Mouse (Mus musculus) urinary bladder, adult 18-20 months (tissue): Measurements from ENCODE around the gene Cd40.

Source experiments
- DNase-seq, 2 experiments: peaks; one replicate each; pipeline ENCODE4 v3.0.0; 2022; ENCODE audit warnings: low spot score in 2 of 2, mixed read lengths in 2 of 2

The Cd40 gene

DNA sequence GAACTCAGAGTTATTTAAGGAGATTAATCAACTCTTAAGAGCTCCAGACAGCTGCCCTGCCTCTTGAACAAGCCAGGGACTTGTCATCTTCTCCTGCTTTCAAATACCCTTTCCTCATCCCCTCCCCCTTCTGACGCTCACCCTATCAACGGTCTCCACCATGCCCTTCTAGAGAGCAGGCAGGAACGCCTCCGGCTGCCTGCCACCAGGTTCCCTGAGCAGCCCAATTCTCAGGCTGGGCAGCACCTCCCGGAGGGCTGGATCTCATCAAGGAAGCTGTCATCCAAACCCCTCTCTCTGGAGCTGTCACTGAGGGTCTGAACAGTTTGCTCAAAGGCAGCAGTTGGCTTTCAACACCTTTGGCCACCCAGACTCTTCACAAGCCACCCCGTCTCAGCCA, 45.3 kb downstream of the Cd40 start:
- DNase-seq, result no peak

GRCm38 (mm10) chr2:165102920-165103319, 47.5 kb downstream of the Cd40 start:
- DNase-seq, result no peak

DNA sequence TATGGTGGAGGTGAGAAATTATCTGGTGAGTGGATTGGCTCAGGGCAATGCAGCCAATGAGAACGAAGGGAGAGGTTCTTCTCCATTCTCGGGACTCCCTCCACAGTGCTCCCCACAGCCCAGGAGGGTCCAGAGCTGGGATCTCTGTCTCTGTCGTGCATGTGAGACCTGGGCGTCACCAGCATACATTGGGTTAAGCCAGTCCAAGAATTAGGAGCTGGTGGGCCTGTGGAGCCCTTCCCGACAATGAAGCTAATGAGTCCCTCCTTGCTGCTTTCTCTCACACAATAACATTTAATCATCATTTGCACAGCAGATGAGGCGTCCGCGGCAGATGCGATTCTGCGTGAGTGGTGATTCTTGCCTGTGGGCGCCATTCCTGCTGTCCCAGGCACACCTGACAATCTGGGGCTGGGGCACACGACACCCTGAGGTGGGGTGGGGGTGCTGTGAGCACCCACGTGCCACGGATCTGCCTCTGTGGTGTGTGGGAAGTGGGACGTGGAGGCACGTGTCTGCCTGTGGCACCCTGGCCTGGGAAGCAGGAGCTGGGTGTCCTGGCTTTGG, 50.2 kb downstream of the Cd40 start:
- DNase-seq, result no peak

- DNase-seq, result no peak
These were observed 51.2 kb downstream of the Cd40 start for GRCm38 (mm10) chr2:165106585-165106984.

DNA sequence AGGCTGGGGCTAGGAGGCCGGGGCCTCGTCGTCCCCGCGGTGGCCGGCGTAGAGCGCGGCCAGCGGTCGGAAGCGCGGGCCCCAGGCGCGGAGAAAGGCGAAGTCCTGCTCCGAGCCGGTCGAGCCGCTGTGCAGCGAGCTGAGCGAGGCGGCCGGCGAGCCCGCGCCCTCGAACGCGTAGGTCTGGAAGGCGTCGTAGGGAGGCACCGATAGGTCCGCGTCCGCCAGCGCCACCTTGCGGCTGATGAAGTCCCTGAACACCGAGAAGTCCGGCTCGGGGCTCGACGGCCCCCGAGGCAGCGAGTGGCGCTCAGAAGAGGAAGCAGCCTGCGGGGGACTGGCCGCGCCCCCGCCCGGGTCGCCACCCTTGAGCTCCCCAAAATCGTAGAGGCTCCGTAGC, 56.7 kb downstream of the Cd40 start:
- DNase-seq, result peak; percentile 60 to 75

DNA sequence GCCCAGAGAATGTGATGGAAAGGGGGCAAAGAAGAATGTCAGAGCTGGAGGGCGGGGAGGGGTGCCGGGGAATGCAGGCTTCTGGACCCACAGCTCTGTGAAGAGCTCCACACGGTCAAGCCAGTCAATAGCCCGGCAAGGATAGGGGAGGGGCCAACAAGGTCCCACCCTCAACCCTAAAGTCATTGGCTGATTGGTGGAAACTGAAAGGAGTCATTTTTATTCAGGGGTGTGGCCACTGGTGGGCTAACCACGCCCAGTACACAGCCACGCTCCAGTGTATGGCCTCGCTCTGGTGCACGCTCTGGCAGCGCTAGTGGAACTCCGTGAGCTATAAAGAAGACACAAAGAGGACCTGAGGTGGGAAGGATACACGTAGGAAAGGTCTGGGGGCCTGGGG, 58.3 kb downstream of the Cd40 start:
- DNase-seq, result no peak

DNA sequence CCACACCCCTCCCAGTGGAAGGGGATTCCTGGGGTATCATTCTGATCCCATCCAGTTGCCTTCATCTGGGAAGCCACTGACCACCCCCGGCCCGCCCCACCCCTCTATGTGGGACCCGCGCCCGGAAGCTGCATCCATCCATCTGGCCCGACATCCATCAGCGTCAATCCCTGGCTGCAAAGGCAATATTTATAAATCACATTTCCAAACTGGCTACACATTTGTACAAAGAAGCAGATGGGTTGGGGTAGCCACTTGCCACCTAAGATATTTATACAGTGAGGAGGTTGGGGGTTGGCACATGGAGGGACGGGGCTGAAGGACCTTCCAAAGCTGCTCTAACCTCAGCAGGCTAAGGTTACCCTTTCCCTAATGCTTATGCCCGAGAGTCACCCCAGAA, 65.3 kb downstream of the Cd40 start:
- no peak for DNase-seq

- DNase-seq, result no peak
These were observed 65.9 kb downstream of the Cd40 start for GRCm38 (mm10) chr2:165121206-165121840.
